Mouse (Mus musculus) bone marrow macrophage, adult 2 months (primary cell): ENCODE data around the gene Usf3.

Experiments
- CTCF ChIP-seq: IDR thresholded peaks from 2 replicates; pipeline ENCODE4 v1.5.1; 2012; ENCODE audit warnings: low read depth, mild to moderate bottlenecking, low read length, moderate library complexity
- POLR2A ChIP-seq: IDR thresholded peaks from 2 replicates; pipeline ENCODE4 v1.6.1; 2012; ENCODE audit warnings: mild to moderate bottlenecking, low read depth, low read length, borderline replicate concordance

DNA sequence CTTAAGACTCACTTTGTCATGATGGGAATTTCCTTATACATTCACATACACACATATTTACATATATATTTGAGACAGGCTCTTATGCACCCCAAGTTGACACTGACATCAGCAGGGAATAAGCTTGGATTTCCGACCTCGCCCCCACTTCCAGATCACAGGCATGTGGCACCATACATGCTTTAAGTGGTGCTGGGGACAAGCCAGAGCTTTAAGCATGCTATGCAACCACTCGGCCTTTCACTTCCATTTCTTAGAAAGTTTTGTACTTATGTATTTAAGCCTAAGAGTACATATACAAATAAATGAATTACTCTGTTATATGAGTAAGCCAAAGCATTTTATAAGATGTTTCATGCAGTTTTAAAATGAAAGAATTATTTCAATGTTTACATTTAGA, 39.9 kb upstream of the Usf3 start:
- TF ChIP-seq CTCF, result no peak
- no peak for TF ChIP-seq POLR2A
